9 mouse cellular contexts compared by ENCODE assay signal in the genomic region with DNA sequence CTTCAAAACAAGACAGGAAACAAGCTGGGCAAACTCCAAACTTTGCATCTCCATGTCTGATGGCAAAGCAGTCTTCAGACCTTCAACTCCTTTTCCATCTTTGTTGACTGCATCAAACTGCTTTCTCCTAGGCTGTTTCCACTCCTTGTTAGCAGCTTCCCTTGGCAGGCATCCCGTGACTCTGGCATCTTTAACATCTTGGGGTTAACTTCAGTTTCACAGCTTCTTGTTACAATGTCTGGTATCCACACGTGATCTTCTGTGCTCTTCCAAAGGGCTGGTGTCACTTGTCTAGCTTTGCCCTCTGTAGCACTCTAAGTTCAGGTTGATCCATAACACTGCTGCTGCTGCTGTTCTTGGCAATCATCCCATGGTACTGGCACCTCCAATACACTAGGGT.
"Had no signal": no experiment of that assay in that cellular context is flagged by ENCODE, and none has a peak within 500 bp of the region (broad histone marks: within the 10 kb centered on the region; RNA-seq: fewer than 3 reads in every experiment).

No protein-coding gene starts in this region.

- DNase-seq: layer of hippocampus, adult 9-11 months; left cerebral cortex, postnatal 4 days; lung, adult 18-20 months; lung, postnatal 4 days; midbrain, embryonic 14.5 days; right cerebral cortex, adult 18-20 months; right cerebral cortex, postnatal 25 days; thymus, adult 18-20 months; thymus, postnatal 14 days had no signal
